Mouse (Mus musculus) megakaryocyte, adult 5-6 weeks (primary cell): Measurements from ENCODE around the gene H2al2a. TPM values are rescaled to one million over a fixed set of nuclear protein-coding genes. Genes with fewer than 3 reads are reported as not detected.
"Not testable (repeated sequence)": the region's sequence is repeated elsewhere in the genome, so short reads cannot be mapped to it uniquely, and the experiment has no call there.

Source experiments
- ATAC-seq: 2 replicates; pipeline ENCODE4 v1.8.0; 2016; ENCODE audit warnings: mild to moderate bottlenecking, inconsistent platforms; ENCODE audit not compliant: poor library complexity, severe bottlenecking
- total RNA-seq, 2 experiments: library from RNA; stranded (forward) in 1 of 2; stranded (reverse) in 1 of 2; fragments of 153-499, 151-499 nt in 1 of 2; fragments of 221-1000, 200-1000 nt in 1 of 2; gene quantifications; 2 replicates each; pipeline versions ENCODE4 v1.2.3 to v1.2.4; 2015 to 2017

Gene H2al2a
- total RNA-seq, 2 experiments from 2014 or later: not detected

DNA sequence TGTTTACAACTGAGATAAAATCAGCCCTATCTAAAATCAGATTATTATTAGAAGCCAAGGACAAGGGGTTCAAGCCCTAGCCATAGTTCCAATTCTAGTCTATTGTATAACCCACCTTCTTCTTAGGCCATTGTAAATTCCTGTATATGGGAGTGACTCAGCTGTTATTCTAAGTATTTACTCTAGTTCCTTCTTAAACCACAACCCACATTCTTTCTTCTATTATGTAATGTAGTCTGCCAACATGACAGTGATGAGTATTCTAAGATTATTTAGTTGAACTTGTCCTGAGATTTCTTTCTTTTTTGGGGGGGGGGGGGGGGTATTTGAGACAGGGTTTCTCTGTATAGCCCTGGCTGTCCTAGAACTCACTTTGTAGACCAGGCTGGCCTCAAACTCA, 19.1 kb downstream of the H2al2a start:
- not testable (repeated sequence) for ATAC-seq

DNA sequence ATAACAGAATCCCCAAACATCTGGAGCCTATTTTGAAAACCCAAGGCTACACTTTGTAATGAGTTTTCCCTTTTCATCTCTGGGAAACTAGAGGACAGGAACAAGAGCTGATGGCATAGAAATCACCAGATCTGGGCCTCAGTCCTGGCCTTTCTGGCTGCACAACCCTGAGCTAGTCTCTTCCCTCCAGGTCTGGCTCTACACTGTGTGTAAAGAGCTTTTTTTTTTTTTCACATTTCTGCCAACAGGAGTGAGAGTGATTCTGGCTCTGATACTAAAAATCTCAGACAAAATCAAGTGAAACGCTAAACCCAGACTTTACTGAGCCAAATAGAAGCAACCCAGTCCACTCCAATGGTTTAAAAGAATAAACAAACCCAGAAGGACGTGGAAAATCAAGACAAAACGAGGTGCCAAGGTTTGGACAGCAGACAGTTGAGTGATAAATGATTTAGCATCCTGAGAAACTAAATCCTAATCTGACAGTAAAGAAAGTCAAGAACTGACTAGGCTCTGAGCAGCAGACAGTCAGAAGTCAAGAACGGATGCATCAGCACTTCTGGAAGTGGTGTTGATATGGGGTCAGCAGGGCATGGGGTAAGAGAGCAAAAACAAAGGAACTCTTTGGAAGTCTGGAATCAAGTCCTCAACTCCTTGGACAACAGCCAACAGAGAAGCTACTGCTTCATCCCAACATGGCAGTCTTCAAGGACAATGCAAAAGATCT, 21.0 kb downstream of the H2al2a start:
- no peak for ATAC-seq

GRCm38 (mm10) chr2:17973868-17974440, 22.8 kb downstream of the H2al2a start:
- ATAC-seq: no peak

- no peak for ATAC-seq
Measured at GRCm38 (mm10) chr2:17973246-17973645, 23.5 kb downstream of the H2al2a start.

DNA sequence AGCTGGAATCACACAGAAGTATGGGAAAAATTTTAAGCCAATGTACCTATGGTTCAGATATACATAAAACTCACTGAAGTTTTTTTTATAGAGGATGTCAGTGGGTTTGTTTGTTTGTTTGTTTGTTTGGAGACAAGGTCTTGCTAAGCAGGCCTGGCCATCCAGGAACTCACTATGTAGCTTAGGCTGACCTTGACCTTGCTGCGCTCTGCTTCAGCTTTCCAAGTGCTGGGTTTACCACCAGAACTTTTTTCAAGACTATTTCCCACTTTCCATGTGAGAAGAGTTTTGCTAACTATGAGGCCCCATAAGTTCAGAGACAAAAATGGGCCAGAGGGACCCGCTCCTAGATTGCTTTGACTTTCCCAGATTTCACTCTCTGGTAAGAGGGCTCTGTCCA, 23.9 kb downstream of the H2al2a start:
- no peak for ATAC-seq

GRCm38 (mm10) chr2:17971407-17971806, 25.4 kb downstream of the H2al2a start:
- ATAC-seq: no peak

DNA sequence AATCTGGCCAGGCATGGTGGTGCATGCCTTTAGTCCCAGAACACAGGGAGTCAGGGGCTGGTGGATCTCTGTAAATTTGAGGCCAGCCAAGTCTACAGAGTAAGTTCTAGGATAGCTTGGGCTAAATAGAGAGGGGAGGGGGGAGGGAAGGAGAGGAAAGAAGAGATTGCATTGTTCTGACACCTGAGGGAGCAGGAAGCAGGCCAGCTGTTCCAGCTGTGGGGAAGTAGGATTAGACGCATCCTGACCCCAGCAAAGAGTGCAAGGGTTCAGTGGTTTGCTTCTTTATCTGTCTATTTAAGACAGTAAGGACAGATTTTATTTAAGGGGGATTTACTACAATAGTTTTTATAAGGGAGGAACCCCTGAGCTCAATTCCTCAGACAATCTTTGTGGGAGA, 26.1 kb downstream of the H2al2a start:
- ATAC-seq: no peak

- no peak for ATAC-seq
Measured at GRCm38 (mm10) chr2:17970187-17970586, 26.6 kb downstream of the H2al2a start.

GRCm38 (mm10) chr2:17968571-17968970, 28.2 kb downstream of the H2al2a start:
- no peak for ATAC-seq

DNA sequence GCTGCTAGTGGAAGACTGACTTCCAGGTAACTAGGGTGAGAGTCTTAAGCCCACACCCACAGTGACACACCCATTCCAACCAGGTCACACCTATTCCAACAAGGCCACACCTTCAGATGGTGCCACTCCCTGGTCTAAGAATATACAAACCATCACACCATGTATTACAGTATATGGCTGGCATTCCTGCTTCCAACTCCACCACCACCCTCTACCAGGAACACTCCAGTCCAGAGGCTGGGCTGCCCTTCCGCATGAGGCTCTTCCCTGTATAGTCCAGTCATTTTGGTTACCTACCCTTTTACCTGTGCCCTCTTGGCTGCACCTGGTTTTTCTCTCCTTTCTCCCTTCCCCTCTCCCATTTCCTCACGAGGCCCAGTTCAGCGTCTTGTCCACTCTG, 28.7 kb downstream of the H2al2a start:
- not testable (repeated sequence) for ATAC-seq

DNA sequence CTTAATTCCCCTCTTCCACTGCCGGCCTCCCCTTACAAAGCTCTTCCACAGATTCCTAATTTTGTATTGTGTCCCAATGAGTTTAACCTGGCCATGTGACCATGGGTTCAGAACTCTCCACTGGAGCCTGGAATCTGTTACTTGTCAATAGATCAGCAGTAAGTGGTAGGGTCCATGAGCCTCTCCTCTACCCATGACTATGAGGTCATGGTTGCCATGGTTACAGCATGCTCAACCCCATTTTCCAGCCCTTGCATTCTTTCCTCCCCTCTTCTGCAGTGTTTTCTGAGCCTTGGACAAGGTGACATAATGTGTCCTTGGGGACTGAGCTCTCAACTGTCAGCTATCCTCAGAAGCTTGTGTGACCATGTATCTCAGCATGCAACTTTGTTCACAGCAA, 37.3 kb downstream of the H2al2a start:
- no peak for ATAC-seq

GRCm38 (mm10) chr2:17946875-17947274, 49.9 kb downstream of the H2al2a start:
- ATAC-seq: no peak

Other genes with a start within 250 kb of the H2al2a start
- gene A930004D18Rik, start 40.8 kb upstream of the H2al2a start, total RNA-seq (2015): not detected in 2 replicates
- gene A930004D18Rik, start 40.8 kb upstream of the H2al2a start, total RNA-seq (2017): 0.22 and 0.24 TPM in 2 replicates
- gene Skida1, start 52.1 kb upstream of the H2al2a start, total RNA-seq (2015): 0.09 TPM in 1 of 2 replicates, not detected in the other
- not detected in 2 replicates for gene Skida1, start 52.1 kb upstream of the H2al2a start, total RNA-seq (2017)
- gene Mllt10, start 58.3 kb upstream of the H2al2a start, total RNA-seq (2015): 41.5 and 50.7 TPM in 2 replicates
- gene Mllt10, start 58.3 kb upstream of the H2al2a start, total RNA-seq (2017): 47.3 and 52.8 TPM in 2 replicates